Mouse (Mus musculus) C2C12 (cell line): Measurements from ENCODE around the gene Mtx1. TPM values are rescaled to one million over a fixed set of nuclear protein-coding genes. Genes with fewer than 3 reads are reported as not detected.
"Not testable (repeated sequence)": the region's sequence is repeated elsewhere in the genome, so short reads cannot be mapped to it uniquely, and the experiment has no call there.

Experiments
- H3K27me3 ChIP-seq: one replicate; pipeline ENCODE4 v1.6.1; 2011; ENCODE audit not compliant: control insufficient read depth, insufficient read depth, insufficient read length
- H3K36me3 ChIP-seq: one replicate; pipeline ENCODE4 v1.6.1; 2011; ENCODE audit not compliant: control insufficient read depth, insufficient read depth
- H3K4me3 ChIP-seq: one replicate; pipeline ENCODE4 v1.5.1; 2011; ENCODE audit warnings: mild to moderate bottlenecking, control low read depth; ENCODE audit not compliant: poor library complexity, insufficient read depth, severe bottlenecking
- H3K79me2 ChIP-seq: one replicate; pipeline ENCODE4 v1.6.1; 2011; ENCODE audit not compliant: control insufficient read depth, insufficient read depth
- H3K79me3 ChIP-seq: one replicate; pipeline ENCODE4 v1.6.1; 2011; ENCODE audit warnings: low read depth, control low read depth
- H3ac ChIP-seq: one replicate; pipeline ENCODE3; 2011; ENCODE audit warnings: low read depth; ENCODE audit not compliant: control insufficient read depth, insufficient read length
- CEBPB ChIP-seq: IDR thresholded peaks from one replicate; pipeline ENCODE4 v1.6.1; 2011; ENCODE audit warnings: low read depth, mild to moderate bottlenecking, control low read depth, moderate library complexity
- CTCF ChIP-seq: IDR thresholded peaks from one replicate; pipeline ENCODE4 v1.5.1; 2011; ENCODE audit not compliant: control insufficient read depth, insufficient read depth, insufficient read length
- FOSL1 ChIP-seq: IDR thresholded peaks from one replicate; pipeline ENCODE4 v1.8.0; 2011; ENCODE audit warnings: mild to moderate bottlenecking, low read length; ENCODE audit not compliant: poor library complexity, insufficient read depth, severe bottlenecking
- MAX ChIP-seq: IDR thresholded peaks from one replicate; pipeline ENCODE4 v1.6.1; 2011; ENCODE audit warnings: mild to moderate bottlenecking, control low read depth
- MYOD1 ChIP-seq: IDR thresholded peaks from one replicate; pipeline ENCODE4 v1.6.1; 2011; ENCODE audit warnings: low read depth; ENCODE audit not compliant: control insufficient read depth, insufficient read length
- MYOG ChIP-seq: IDR thresholded peaks from one replicate; pipeline ENCODE4 v1.6.1; 2011; ENCODE audit not compliant: control insufficient read depth, insufficient read length; ENCODE audit errors: extremely low read depth
- USF1 ChIP-seq: IDR thresholded peaks from one replicate; pipeline ENCODE4 v1.6.1; 2011; ENCODE audit warnings: low read depth, mild to moderate bottlenecking, control low read depth, moderate library complexity
- polyA plus RNA-seq: library from polyadenylated mRNA; unstranded; fragments of >200 nt; fragmentation: generic; extraction: Trizol; gene quantifications from one replicate; pipeline ENCODE4 v1.2.1, GENCODE M21; 2012; ENCODE audit warnings: missing spikeins

Mtx1 gene
- polyA plus RNA-seq, 1 experiment: 248 TPM

- Histone ChIP-seq H3K36me3 (no peaks in the 10 kb centered on the region), H3K4me3 (no peak overlapping the region)
- TF ChIP-seq CEBPB: no peak
These were observed 1.5 kb downstream of the Mtx1 start for GRCm38 (mm10) chr3:89225321-89225815.

GRCm38 (mm10) chr3:89224796-89225195 lies 2.1 kb downstream of the Mtx1 start:
- no peak for TF ChIP-seq FOSL1
- no peak for TF ChIP-seq CEBPB
- TF ChIP-seq CTCF: no peak
- TF ChIP-seq MYOD1: no peak
- no peak for TF ChIP-seq USF1
- TF ChIP-seq MAX: no peak
- TF ChIP-seq MYOG: no peak
- H3K79me3 ChIP-seq: no peaks in the 10 kb centered on the region
- H3K4me3 ChIP-seq: no peak overlapping the region
- no peaks in the 10 kb centered on the region for H3K27me3 ChIP-seq
- H3K36me3 ChIP-seq: no peaks in the 10 kb centered on the region
- H3ac ChIP-seq: no peak overlapping the region
- no peaks in the 10 kb centered on the region for H3K79me2 ChIP-seq

More at GRCm38 (mm10) chr3:89225321-89225815, 1.5 kb downstream of the Mtx1 start:
- H3ac ChIP-seq: no peak overlapping the region
- no peaks in the 10 kb centered on the region for H3K79me3 ChIP-seq
- no peaks in the 10 kb centered on the region for H3K79me2 ChIP-seq
- no peaks in the 10 kb centered on the region for H3K27me3 ChIP-seq

GRCm38 (mm10) chr3:89221167-89221566 lies 5.7 kb downstream of the Mtx1 start:
- Histone ChIP-seq H3K79me2 (no peaks in the 10 kb centered on the region), H3K36me3 (no peaks in the 10 kb centered on the region), H3K79me3 (no peaks in the 10 kb centered on the region), H3K27me3 (no peaks in the 10 kb centered on the region), H3K4me3 (no peak overlapping the region), H3ac (no peak overlapping the region)
- TF ChIP-seq USF1 (no peak), MAX (no peak)

- Histone ChIP-seq H3ac (no peak overlapping the region), H3K36me3 (no peaks in the 10 kb centered on the region), H3K4me3 (no peak overlapping the region), H3K27me3 (no peaks in the 10 kb centered on the region), H3K79me2 (no peaks in the 10 kb centered on the region), H3K79me3 (no peaks in the 10 kb centered on the region)
- no peak for TF ChIP-seq CEBPB
These were observed 7.3 kb downstream of the Mtx1 start for GRCm38 (mm10) chr3:89219546-89219945.

- no peaks in the 10 kb centered on the region for H3K36me3 ChIP-seq
- no peaks in the 10 kb centered on the region for H3K27me3 ChIP-seq
- no peak overlapping the region for H3K4me3 ChIP-seq
- peaks cover 5% of the 10 kb centered on the region for H3K79me2 ChIP-seq
- no peak overlapping the region for H3ac ChIP-seq
- TF ChIP-seq FOSL1: no peak
- no peak for TF ChIP-seq MYOG
- no peak for TF ChIP-seq USF1
- no peak for TF ChIP-seq CTCF
- no peak for TF ChIP-seq CEBPB
- no peak for TF ChIP-seq MAX
- TF ChIP-seq MYOD1: no peak
- peaks cover 3% of the 10 kb centered on the region for H3K79me3 ChIP-seq
These were observed 8.6 kb downstream of the Mtx1 start for GRCm38 (mm10) chr3:89218271-89218670.

GRCm38 (mm10) chr3:89216407-89216806 lies 10.5 kb downstream of the Mtx1 start:
- H3K27me3 ChIP-seq, H3K36me3 ChIP-seq, H3ac ChIP-seq, H3K4me3 ChIP-seq: not testable (repeated sequence)
- H3K79me2 ChIP-seq: peaks cover 23% of the 10 kb centered on the region
- peaks cover 11% of the 10 kb centered on the region for H3K79me3 ChIP-seq

- peaks cover 6% of the 10 kb centered on the region for H3K36me3 ChIP-seq
- TF ChIP-seq USF1 (no peak), CTCF (peak; percentile 67)
- no peaks in the 10 kb centered on the region for H3K27me3 ChIP-seq
- H3ac ChIP-seq: no peak overlapping the region
- no peak overlapping the region for H3K4me3 ChIP-seq
- peaks cover 29% of the 10 kb centered on the region for H3K79me2 ChIP-seq
- peaks cover 11% of the 10 kb centered on the region for H3K79me3 ChIP-seq
These were observed 11.0 kb downstream of the Mtx1 start for GRCm38 (mm10) chr3:89215853-89216252.
